ENCODE assay signal across 30 mouse cellular contexts in genomic region chr19:16186984-16187383, GRCm38 (mm10). TPM values are rescaled to one million over a fixed set of nuclear protein-coding genes. Genes with fewer than 3 reads are reported as not detected.
DNase-seq lines count a peak whose midpoint lies in the region; ATAC-seq and TF ChIP-seq lines count a peak whose summit lies in the region.
"Had no signal": no experiment of that assay in that cellular context is flagged by ENCODE, and none has a peak within 500 bp of the region (broad histone marks: within the 10 kb centered on the region; RNA-seq: fewer than 3 reads in every experiment).

No protein-coding gene starts in this region.

- H3K4me3 ChIP-seq in embryonic facial prominence, embryonic 15.5 days (replicated peaks): no peak overlapping the region
- H3K4me3 ChIP-seq in embryonic facial prominence, embryonic 10.5 days: no peak overlapping the region
- H3K4me3 ChIP-seq in kidney, postnatal 0 days (replicated peaks; ENCODE audit: low read depth, low read length): no peak overlapping the region
- no peak overlapping the region for H3K4me3 ChIP-seq in kidney, adult 2 months (ENCODE audit: insufficient read depth, low read depth, low read length)
- H3K4me3 ChIP-seq in limb, embryonic 12.5 days (replicated peaks): no peak overlapping the region
- H3K4me3 ChIP-seq in stomach, embryonic 15.5 days (replicated peaks): no peak overlapping the region
- no peak overlapping the region for H3K4me3 ChIP-seq in forebrain, embryonic 15.5 days
- H3K4me3 ChIP-seq: embryonic facial prominence, embryonic 13.5 days; erythroblast, embryonic 14.5 days; heart, embryonic 10.5 days; hindbrain, embryonic 12.5 days; layer of hippocampus, adult 2 months; left cerebral cortex, adult 2 months; liver, embryonic 15.5 days; midbrain, embryonic 12.5 days; neural tube, embryonic 15.5 days had no signal

- no peak for DNase-seq in embryonic facial prominence, embryonic 10.5 days (ENCODE audit: low spot score)
- DNase-seq in kidney, postnatal 0 days (ENCODE audit: low spot score): no peak
- no peak for DNase-seq in kidney, adult 2 months
- DNase-seq: adrenal gland, adult 8-10 months; cerebellum, adult 9-10 months; cerebellum, postnatal 36 days; embryo, embryonic 11 days; forebrain, postnatal 0 days; heart, postnatal 36 days; kidney, adult 18-20 months; kidney, postnatal 36 days; lung, embryonic 14.5 days; lung, postnatal 14 days; spleen, adult 18-20 months; thymus, postnatal 14 days had no signal

- no peaks in the 10 kb centered on the region for H3K9me3 ChIP-seq in embryonic facial prominence, embryonic 15.5 days (replicated peaks)
- H3K9me3 ChIP-seq in embryonic facial prominence, embryonic 10.5 days: no peaks in the 10 kb centered on the region
- no peaks in the 10 kb centered on the region for H3K9me3 ChIP-seq in kidney, postnatal 0 days (replicated peaks; ENCODE audit: low read length)
- H3K9me3 ChIP-seq in limb, embryonic 12.5 days: no peaks in the 10 kb centered on the region
- no peaks in the 10 kb centered on the region for H3K9me3 ChIP-seq in stomach, embryonic 15.5 days
- no peaks in the 10 kb centered on the region for H3K9me3 ChIP-seq in forebrain, embryonic 15.5 days
- H3K9me3 ChIP-seq: embryonic facial prominence, embryonic 13.5 days; G1E; heart, embryonic 10.5 days; hindbrain, embryonic 12.5 days; liver, embryonic 15.5 days; midbrain, embryonic 12.5 days; neural tube, embryonic 15.5 days had no signal

- peaks cover 7% of the 10 kb centered on the region; the same call in 1 of the 2 replicates for H3K4me1 ChIP-seq in embryonic facial prominence, embryonic 15.5 days
- H3K4me1 ChIP-seq in embryonic facial prominence, embryonic 10.5 days: peaks cover 19% of the 10 kb centered on the region
- H3K4me1 ChIP-seq in kidney, postnatal 0 days (replicated peaks; ENCODE audit: insufficient read depth, low read length): peaks cover 16% of the 10 kb centered on the region; the same call in 1 of the 2 replicates
- H3K4me1 ChIP-seq in kidney, adult 2 months (ENCODE audit: control insufficient read depth, insufficient read depth, low read length): peaks cover 20% of the 10 kb centered on the region
- H3K4me1 ChIP-seq in limb, embryonic 12.5 days (replicated peaks): peaks cover 22% of the 10 kb centered on the region
- H3K4me1 ChIP-seq in stomach, embryonic 15.5 days: peaks cover 24% of the 10 kb centered on the region
- H3K4me1 ChIP-seq in forebrain, embryonic 15.5 days: peaks cover 9% of the 10 kb centered on the region

- no peak for TF ChIP-seq CTCF in kidney, postnatal 0 days (IDR thresholded peaks at IDR 0.05; ENCODE audit: low read depth)
- TF ChIP-seq CTCF in kidney, adult 2 months (conservative IDR thresholded peaks at IDR 0.05; ENCODE audit: insufficient read depth, insufficient read length, low read depth, low read length): no peak

- H3K36me3 ChIP-seq in embryonic facial prominence, embryonic 15.5 days: no peaks in the 10 kb centered on the region
- H3K36me3 ChIP-seq in embryonic facial prominence, embryonic 10.5 days (replicated peaks): no peaks in the 10 kb centered on the region
- no peaks in the 10 kb centered on the region for H3K36me3 ChIP-seq in kidney, postnatal 0 days (ENCODE audit: insufficient read depth, low read length)
- H3K36me3 ChIP-seq in kidney, adult 2 months (ENCODE audit: control insufficient read depth, insufficient read depth, low read length): no peaks in the 10 kb centered on the region
- no peaks in the 10 kb centered on the region for H3K36me3 ChIP-seq in limb, embryonic 12.5 days
- H3K36me3 ChIP-seq in stomach, embryonic 15.5 days: no peaks in the 10 kb centered on the region
- H3K36me3 ChIP-seq in forebrain, embryonic 15.5 days: no peaks in the 10 kb centered on the region
- H3K36me3 ChIP-seq: embryonic facial prominence, embryonic 13.5 days; G1E; heart, embryonic 10.5 days; hindbrain, embryonic 12.5 days; liver, embryonic 15.5 days; midbrain, embryonic 12.5 days; neural tube, embryonic 15.5 days had no signal

- no peak for ATAC-seq in embryonic facial prominence, embryonic 15.5 days (ENCODE audit: insufficient number of reproducible peaks, low FRiP score, low TSS enrichment, low read depth)
- ATAC-seq in kidney, postnatal 0 days (replicated peaks; ENCODE audit: low FRiP score, low read depth): no peak
- no peak for ATAC-seq in limb, embryonic 12.5 days (ENCODE audit: insufficient number of reproducible peaks, insufficient read depth, low FRiP score, low TSS enrichment, low read depth)
- no peak for ATAC-seq in stomach, embryonic 15.5 days (ENCODE audit: insufficient read depth, low FRiP score, low read depth)
- no peak for ATAC-seq in cerebellum, adult (ENCODE audit: insufficient number of reproducible peaks, low FRiP score, low TSS enrichment)
- ATAC-seq in forebrain, embryonic 15.5 days (replicated peaks): no peak
- ATAC-seq: forebrain, postnatal 0 days had no signal

- no peak overlapping the region for H3K4me2 ChIP-seq in embryonic facial prominence, embryonic 15.5 days (replicated peaks)
- H3K4me2 ChIP-seq in kidney, postnatal 0 days (ENCODE audit: low read length): no peak overlapping the region
- H3K4me2 ChIP-seq in limb, embryonic 12.5 days: no peak overlapping the region
- H3K4me2 ChIP-seq in stomach, embryonic 15.5 days: no peak overlapping the region
- no peak overlapping the region for H3K4me2 ChIP-seq in forebrain, embryonic 15.5 days (replicated peaks)
- H3K4me2 ChIP-seq: embryonic facial prominence, embryonic 13.5 days; hindbrain, embryonic 12.5 days; liver, embryonic 15.5 days; lung, embryonic 14.5 days; midbrain, embryonic 12.5 days; neural tube, embryonic 15.5 days had no signal

- WGBS in embryonic facial prominence, embryonic 15.5 days: 68% methylated on average over 3 of the region's 3 CpGs
- whole genome bisulfite sequencing in embryonic facial prominence, embryonic 10.5 days: 89% methylated on average over 3 of the region's 3 CpGs
- 69% methylated on average over 3 of the region's 3 CpGs for WGBS in kidney, postnatal 0 days
- WGBS in kidney, adult 2 months: 78% methylated on average over 3 of the region's 3 CpGs
- WGBS in limb, embryonic 12.5 days: 82% methylated on average over 3 of the region's 3 CpGs
- 63% methylated on average over 3 of the region's 3 CpGs for WGBS in stomach, embryonic 15.5 days
- WGBS in forebrain, embryonic 15.5 days: 85% methylated on average over 3 of the region's 3 CpGs

- no peak for TF ChIP-seq POLR2A in kidney, adult 2 months (IDR thresholded peaks at IDR 0.05; ENCODE audit: low read depth, low read length)

- peak overlapping the region; percentile 31; the same call in 1 of the 2 replicates for H3K27ac ChIP-seq in embryonic facial prominence, embryonic 15.5 days (replicated peaks)
- H3K27ac ChIP-seq in embryonic facial prominence, embryonic 10.5 days (replicated peaks): no peak overlapping the region
- peak overlapping the region; percentile 34; the same call in 1 of the 2 replicates for H3K27ac ChIP-seq in kidney, postnatal 0 days
- no peak overlapping the region for H3K27ac ChIP-seq in kidney, adult 2 months (ENCODE audit: insufficient read depth, low read depth, low read length)
- peak overlapping the region; percentile 4; the same call in 1 of the 2 replicates for H3K27ac ChIP-seq in limb, embryonic 12.5 days
- H3K27ac ChIP-seq in stomach, embryonic 15.5 days: peak overlapping the region; percentile 70
- H3K27ac ChIP-seq in forebrain, embryonic 15.5 days (replicated peaks): no peak overlapping the region
- H3K27ac ChIP-seq: heart, embryonic 10.5 days; hindbrain, embryonic 12.5 days; layer of hippocampus, adult 2 months; left cerebral cortex, adult 2 months; liver, embryonic 15.5 days; midbrain, embryonic 12.5 days; neural tube, embryonic 15.5 days had no signal

- H3K27me3 ChIP-seq in embryonic facial prominence, embryonic 15.5 days: no peaks in the 10 kb centered on the region
- H3K27me3 ChIP-seq in embryonic facial prominence, embryonic 10.5 days (replicated peaks; ENCODE audit: low read depth, poor library complexity, severe bottlenecking): no peaks in the 10 kb centered on the region
- no peaks in the 10 kb centered on the region for H3K27me3 ChIP-seq in kidney, postnatal 0 days (ENCODE audit: insufficient read depth, low read length)
- H3K27me3 ChIP-seq in kidney, adult 2 months (replicated peaks; ENCODE audit: control insufficient read depth, insufficient read depth, low read length): no peaks in the 10 kb centered on the region
- H3K27me3 ChIP-seq in limb, embryonic 12.5 days: no peaks in the 10 kb centered on the region
- no peaks in the 10 kb centered on the region for H3K27me3 ChIP-seq in stomach, embryonic 15.5 days (replicated peaks)
- no peaks in the 10 kb centered on the region for H3K27me3 ChIP-seq in forebrain, embryonic 15.5 days
- H3K27me3 ChIP-seq: embryonic facial prominence, embryonic 13.5 days; hindbrain, embryonic 12.5 days; liver, embryonic 15.5 days; midbrain, embryonic 12.5 days; neural tube, embryonic 15.5 days had no signal

- no peak overlapping the region for H3K9ac ChIP-seq in embryonic facial prominence, embryonic 15.5 days
- no peak overlapping the region for H3K9ac ChIP-seq in kidney, postnatal 0 days (ENCODE audit: low read depth, low read length)
- H3K9ac ChIP-seq in limb, embryonic 12.5 days (replicated peaks): no peak overlapping the region
- no peak overlapping the region for H3K9ac ChIP-seq in stomach, embryonic 15.5 days
- no peak overlapping the region for H3K9ac ChIP-seq in forebrain, embryonic 15.5 days (replicated peaks)
- H3K9ac ChIP-seq: embryonic facial prominence, embryonic 13.5 days; forebrain, postnatal 0 days; hindbrain, embryonic 12.5 days; liver, embryonic 15.5 days; lung, embryonic 14.5 days; midbrain, embryonic 12.5 days; neural tube, embryonic 15.5 days had no signal

RNA-seq across cellular contexts. Expression of gene Gnaq, which starts 54.4 kb away (rescaled TPM):
- 33.4 and 34.0 TPM in 2 replicates for polyA plus RNA-seq in embryonic facial prominence, embryonic 15.5 days (2015; fragmentation: Nextera tagmentation; extraction: Ambion mirVana)
- 20.2 and 21.4 TPM in 2 replicates for polyA plus RNA-seq in embryonic facial prominence, embryonic 10.5 days (2016; fragmentation: Nextera tagmentation; extraction: Ambion mirVana)
- polyA plus RNA-seq in kidney, postnatal 0 days (2015; fragmentation: Nextera tagmentation; extraction: Ambion mirVana): 27.2 and 30.0 TPM in 2 replicates
- polyA plus RNA-seq in kidney, adult 2 months (2012; rRNA removed): 13.2 and 15.6 TPM in 2 replicates
- 23.8 and 25.9 TPM in 2 replicates for polyA plus RNA-seq in limb, embryonic 12.5 days (2016; fragmentation: Nextera tagmentation; extraction: Ambion mirVana)
- 35.6 and 36.2 TPM in 2 replicates for polyA plus RNA-seq in stomach, embryonic 15.5 days (2015; fragmentation: Nextera tagmentation; extraction: Ambion mirVana)
- polyA plus RNA-seq in forebrain, embryonic 15.5 days (2015; fragmentation: Nextera tagmentation; extraction: Ambion mirVana): 85.2 and 96.9 TPM in 2 replicates
- polyA plus RNA-seq: erythroblast, embryonic 14.5 days; G1E had no signal

Comparison
In these comparisons a context has a peak if more than half of its experiments do, and no peak if none do; other contexts are left out.
1. H3K27ac ChIP-seq: peak in embryonic facial prominence, embryonic 15.5 days (single experiment), kidney, postnatal 0 days (single experiment), limb, embryonic 12.5 days (single experiment) and stomach, embryonic 15.5 days (single experiment); none in embryonic facial prominence, embryonic 10.5 days (single experiment), kidney, adult 2 months (single experiment) and forebrain, embryonic 15.5 days (single experiment).